In genomic region chr3:152469423-152470200, GRCm38 (mm10) we compare ENCODE assay signal across 15 mouse cellular contexts.
DNase-seq lines count a peak whose midpoint lies in the region; ATAC-seq lines count a peak whose summit lies in the region.
"Had no signal": no experiment of that assay in that cellular context is flagged by ENCODE, and none has a peak within 500 bp of the region (broad histone marks: within the 10 kb centered on the region; RNA-seq: fewer than 3 reads in every experiment).

No protein-coding gene starts in this region.

- no peak overlapping the region for H3K4me3 ChIP-seq in midbrain, embryonic 11.5 days (ENCODE audit: low read depth, low read length)
- H3K4me3 ChIP-seq in midbrain, embryonic 14.5 days (replicated peaks; ENCODE audit: low read depth, low read length): no peak overlapping the region
- no peak overlapping the region for H3K4me3 ChIP-seq in limb, embryonic 15.5 days
- H3K4me3 ChIP-seq: heart, adult 2 months; liver, embryonic 15.5 days had no signal

- no peaks in the 10 kb centered on the region for H3K9me3 ChIP-seq in midbrain, embryonic 11.5 days (ENCODE audit: control insufficient read depth, low read length)
- no peaks in the 10 kb centered on the region for H3K9me3 ChIP-seq in midbrain, embryonic 14.5 days (ENCODE audit: control insufficient read depth, low read length)
- no peaks in the 10 kb centered on the region for H3K9me3 ChIP-seq in limb, embryonic 15.5 days
- H3K9me3 ChIP-seq: liver, embryonic 15.5 days had no signal

- no peaks in the 10 kb centered on the region for H3K4me1 ChIP-seq in midbrain, embryonic 11.5 days (ENCODE audit: control insufficient read depth, insufficient read depth, low read length)
- H3K4me1 ChIP-seq in midbrain, embryonic 14.5 days (ENCODE audit: control insufficient read depth, insufficient read depth, low read length): no peaks in the 10 kb centered on the region
- peaks cover 14% of the 10 kb centered on the region; the same call in 1 of the 2 replicates for H3K4me1 ChIP-seq in limb, embryonic 15.5 days
- H3K4me1 ChIP-seq: liver, embryonic 15.5 days had no signal

- no peak overlapping the region for H3K9ac ChIP-seq in midbrain, embryonic 11.5 days (ENCODE audit: low read length)
- H3K9ac ChIP-seq in midbrain, embryonic 14.5 days (replicated peaks; ENCODE audit: low read length): no peak overlapping the region
- H3K9ac ChIP-seq in limb, embryonic 15.5 days: no peak overlapping the region
- H3K9ac ChIP-seq: forebrain, postnatal 0 days; liver, embryonic 15.5 days had no signal

- no peak for ATAC-seq in midbrain, embryonic 11.5 days (ENCODE audit: low FRiP score)
- ATAC-seq in midbrain, embryonic 14.5 days (ENCODE audit: low FRiP score, low TSS enrichment): no peak
- no peak for ATAC-seq in limb, embryonic 15.5 days (ENCODE audit: insufficient number of reproducible peaks, low FRiP score, low TSS enrichment, low read depth)
- ATAC-seq: forebrain, postnatal 0 days; midbrain, embryonic 16.5 days had no signal

- H3K36me3 ChIP-seq in midbrain, embryonic 11.5 days (ENCODE audit: control insufficient read depth, insufficient read depth, low read length): no peaks in the 10 kb centered on the region
- H3K36me3 ChIP-seq in midbrain, embryonic 14.5 days (ENCODE audit: control insufficient read depth, insufficient read depth, low read length): no peaks in the 10 kb centered on the region
- H3K36me3 ChIP-seq in limb, embryonic 15.5 days: no peaks in the 10 kb centered on the region
- H3K36me3 ChIP-seq: liver, embryonic 15.5 days had no signal

- peak; percentile 4 for DNase-seq in adrenal gland, postnatal 10 days
- DNase-seq in adrenal gland, adult 18-20 months (ENCODE audit: low spot score in 2 of 2): no peak
- peak; percentile 10 for DNase-seq in midbrain, embryonic 11.5 days (ENCODE audit: low spot score, missing footprints)
- no peak for DNase-seq in midbrain, embryonic 14.5 days
- peak; percentile 23 to 32 for DNase-seq in heart, adult 9 months (ENCODE audit: low spot score in 2 of 2)
- no peak for DNase-seq in T-cell, adult 2 months (ENCODE audit: low spot score)
- DNase-seq in right cerebral cortex, postnatal 36 days (ENCODE audit: low spot score in 2 of 2): no peak
- DNase-seq: cerebellum, postnatal 14 days; forebrain, postnatal 0 days; lung, postnatal 36 days; thymus, adult 2 months had no signal

- H3K4me2 ChIP-seq in midbrain, embryonic 11.5 days: no peak overlapping the region
- no peak overlapping the region for H3K4me2 ChIP-seq in midbrain, embryonic 14.5 days (ENCODE audit: low read length)
- no peak overlapping the region for H3K4me2 ChIP-seq in limb, embryonic 15.5 days
- H3K4me2 ChIP-seq: liver, embryonic 15.5 days had no signal

- H3K27ac ChIP-seq in midbrain, embryonic 11.5 days (ENCODE audit: low read depth, low read length): no peak overlapping the region
- H3K27ac ChIP-seq in midbrain, embryonic 14.5 days (replicated peaks; ENCODE audit: low read depth, low read length): no peak overlapping the region
- H3K27ac ChIP-seq in limb, embryonic 15.5 days: peak overlapping the region; percentile 30; the same call in 1 of the 2 replicates
- H3K27ac ChIP-seq: heart, adult 2 months; liver, embryonic 15.5 days had no signal

- H3K27me3 ChIP-seq in midbrain, embryonic 11.5 days (ENCODE audit: control insufficient read depth, insufficient read depth, low read length): no peaks in the 10 kb centered on the region
- no peaks in the 10 kb centered on the region for H3K27me3 ChIP-seq in midbrain, embryonic 14.5 days (ENCODE audit: control insufficient read depth, insufficient read depth, low read length)
- H3K27me3 ChIP-seq in limb, embryonic 15.5 days: no peaks in the 10 kb centered on the region
- H3K27me3 ChIP-seq: liver, embryonic 15.5 days had no signal

- 81% methylated on average over 18 of the region's 18 CpGs for WGBS in midbrain, embryonic 11.5 days
- WGBS in midbrain, embryonic 14.5 days: 81% methylated on average over 18 of the region's 18 CpGs
- WGBS in limb, embryonic 15.5 days: 56% methylated on average over 18 of the region's 18 CpGs

Comparison
In these comparisons a context has a peak if more than half of its experiments do, and no peak if none do; other contexts are left out.
1. DNase-seq: peak in adrenal gland, postnatal 10 days (single experiment), midbrain, embryonic 11.5 days (single experiment) and heart, adult 9 months (2 of 2); none in adrenal gland, adult 18-20 months (0 of 2), midbrain, embryonic 14.5 days (single experiment), T-cell, adult 2 months (single experiment) and right cerebral cortex, postnatal 36 days (0 of 2).